Mouse (Mus musculus): ENCODE data around the gene Btc. TPM values are rescaled to one million over a fixed set of nuclear protein-coding genes. Genes with fewer than 3 reads are reported as not detected.

Gene Btc
- total RNA-seq (2021) = 1 to 10 TPM; 4.0 to 5.9 TPM
- long read RNA-seq, experiment 1 = 0 reads
- long read RNA-seq, experiment 2, transcript Btc-201 (6 exons, 2,876 nt) = major isoform, 5 of 5 reads
- long read RNA-seq, experiment 2, partial matches to known transcripts = 0 of 5 reads
- long read RNA-seq, experiment 2, other reads (novel, unspliced or antisense) = 0 of 5 reads

GRCm38 (mm10) chr5:91402339-91403211 lies at the start of gene Btc:
Gene Btc, minus strand, starts transcription at chr5:91402994.
- peak in 1 of 2 experiments; percentile 20 for DNase-seq (ENCODE audit: low spot score in 2 of 2)

GRCm38 (mm10) chr5:91444981-91445517 lies 42.3 kb upstream of the Btc start:
- DNase-seq (ENCODE audit: low spot score in 2 of 2) = no peak

GRCm38 (mm10) chr5:91436563-91436962 lies 33.8 kb upstream of the Btc start:
- DNase-seq (ENCODE audit: low spot score in 2 of 2) = no peak

- DNase-seq (ENCODE audit: low spot score in 2 of 2) = no peak
Observed at GRCm38 (mm10) chr5:91434723-91435658, 32.2 kb upstream of the Btc start.

GRCm38 (mm10) chr5:91428547-91428946 lies 25.8 kb upstream of the Btc start:
- no peak for DNase-seq (ENCODE audit: low spot score in 2 of 2)

- DNase-seq (ENCODE audit: low spot score in 2 of 2) = no peak
Observed at GRCm38 (mm10) chr5:91413814-91414213, 11.0 kb upstream of the Btc start.

GRCm38 (mm10) chr5:91404263-91404662 lies 1.5 kb upstream of the Btc start:
- no peak for DNase-seq (ENCODE audit: low spot score in 2 of 2)

GRCm38 (mm10) chr5:91403281-91403680 lies 487 bp upstream of the Btc start:
- DNase-seq (ENCODE audit: low spot score in 2 of 2) = no peak

GRCm38 (mm10) chr5:91400493-91401096 lies 2.2 kb downstream of the Btc start:
- DNase-seq (ENCODE audit: low spot score in 2 of 2) = no peak

- no peak for DNase-seq (ENCODE audit: low spot score in 2 of 2)
Observed at GRCm38 (mm10) chr5:91375467-91375866, 27.3 kb downstream of the Btc start.

GRCm38 (mm10) chr5:91368061-91368565 lies 34.7 kb downstream of the Btc start:
- DNase-seq (ENCODE audit: low spot score in 2 of 2) = no peak

GRCm38 (mm10) chr5:91366925-91367324 lies 35.9 kb downstream of the Btc start:
- DNase-seq (ENCODE audit: low spot score in 2 of 2) = no peak

- DNase-seq (ENCODE audit: low spot score in 2 of 2) = no peak
Observed at GRCm38 (mm10) chr5:91363274-91363991, 39.4 kb downstream of the Btc start.

- no peak for DNase-seq (ENCODE audit: low spot score in 2 of 2)
Observed at GRCm38 (mm10) chr5:91352645-91353044, 50.1 kb downstream of the Btc start.

GRCm38 (mm10) chr5:91345681-91346080 lies 57.1 kb downstream of the Btc start:
- no peak for DNase-seq (ENCODE audit: low spot score in 2 of 2)

- no peak for DNase-seq (ENCODE audit: low spot score in 2 of 2)
Observed at GRCm38 (mm10) chr5:91345064-91345463, 57.7 kb downstream of the Btc start.

- no peak for DNase-seq (ENCODE audit: low spot score in 2 of 2)
Observed at GRCm38 (mm10) chr5:91341981-91342760, 60.6 kb downstream of the Btc start.

- DNase-seq (ENCODE audit: low spot score in 2 of 2) = no peak
Observed at GRCm38 (mm10) chr5:91334227-91334626, 68.6 kb downstream of the Btc start.

Data from adrenal gland, postnatal 4 days (tissue).